Mouse (Mus musculus): Measurements from ENCODE around the gene Kcnk10. TPM values are rescaled to one million over a fixed set of nuclear protein-coding genes. Genes with fewer than 3 reads are reported as not detected.
A peak's percentile ranks its signal among the peaks of the same experiment; 100 is the strongest.

The Kcnk10 gene
- polyA plus RNA-seq, 1 experiment = 6.3 TPM

DNA sequence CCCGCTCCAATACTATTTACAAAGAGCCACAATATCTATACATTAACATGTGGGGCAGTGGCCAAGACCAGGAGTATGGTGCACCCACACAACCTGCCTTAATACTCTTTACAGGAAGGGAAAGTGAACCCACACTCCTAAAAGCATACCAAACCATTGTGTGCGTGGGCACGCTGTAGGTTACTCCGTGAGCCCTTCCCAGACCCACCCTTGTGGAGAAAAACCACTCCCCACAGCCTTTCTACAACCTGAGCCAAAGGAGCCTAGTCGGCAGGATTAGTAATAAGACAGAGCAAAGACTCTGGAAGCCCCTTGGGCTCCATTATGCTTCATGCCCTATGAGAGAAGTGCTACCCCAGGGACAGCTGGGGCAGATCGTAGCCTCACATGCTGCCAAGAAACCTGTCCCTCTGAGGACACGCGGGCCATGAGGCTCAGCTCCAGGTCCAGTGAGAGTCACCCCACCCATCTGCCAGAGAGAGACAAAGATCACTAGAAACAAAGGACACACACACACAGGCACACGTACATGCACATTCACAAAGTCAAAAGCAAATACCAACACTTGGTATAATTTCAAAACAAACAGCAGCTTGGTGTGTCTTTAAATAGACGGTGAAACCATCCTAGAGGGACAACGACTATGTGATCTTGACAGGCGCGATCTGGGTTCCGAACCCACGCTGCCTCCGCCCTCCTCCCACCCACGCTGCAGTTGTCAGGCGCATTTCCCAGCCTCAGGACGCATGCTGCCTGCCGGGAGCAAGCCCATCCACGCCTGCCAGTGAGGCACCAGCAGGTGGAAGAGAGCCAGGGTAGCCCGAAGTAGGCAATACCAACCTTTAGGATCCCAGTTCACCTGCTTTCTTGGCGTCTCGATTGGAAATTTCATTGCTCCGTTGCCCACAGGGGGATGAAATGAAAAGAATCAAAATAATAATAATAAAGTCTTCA, 4.5 kb downstream of the Kcnk10 start:
- peak; percentile 65 to 87 for DNase-seq (ENCODE audit: extremely low spot score in 1 of 2, low spot score in 1 of 2)

GRCm38 (mm10) chr12:98571896-98572680, 6.0 kb downstream of the Kcnk10 start:
- DNase-seq (ENCODE audit: extremely low spot score in 1 of 2, low spot score in 1 of 2) = no peak

DNA sequence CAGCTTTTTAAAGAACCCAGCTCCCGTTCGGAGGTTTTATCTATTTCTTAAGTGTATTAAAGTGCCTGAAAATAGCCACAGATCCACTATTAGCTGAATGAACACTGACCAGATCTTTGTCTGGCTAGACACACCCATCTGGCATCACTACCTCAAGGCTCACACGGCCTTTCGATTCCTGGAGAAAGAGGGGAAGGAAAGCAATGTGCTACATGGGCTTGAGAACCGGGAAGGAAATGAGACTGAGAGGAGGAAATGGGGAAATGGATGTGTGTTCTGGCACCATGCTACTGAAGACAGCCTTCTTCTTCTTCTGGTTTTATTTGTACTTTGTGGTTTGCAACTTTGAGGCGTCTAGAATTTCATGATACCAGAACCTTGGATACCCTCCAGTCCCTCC, 8.7 kb downstream of the Kcnk10 start:
- no peak for DNase-seq (ENCODE audit: extremely low spot score in 1 of 2, low spot score in 1 of 2)

GRCm38 (mm10) chr12:98567877-98568276, 10.2 kb downstream of the Kcnk10 start:
- DNase-seq (ENCODE audit: extremely low spot score in 1 of 2, low spot score in 1 of 2) = no peak

GRCm38 (mm10) chr12:98564383-98564782, 13.7 kb downstream of the Kcnk10 start:
- DNase-seq (ENCODE audit: extremely low spot score in 1 of 2, low spot score in 1 of 2) = no peak

DNA sequence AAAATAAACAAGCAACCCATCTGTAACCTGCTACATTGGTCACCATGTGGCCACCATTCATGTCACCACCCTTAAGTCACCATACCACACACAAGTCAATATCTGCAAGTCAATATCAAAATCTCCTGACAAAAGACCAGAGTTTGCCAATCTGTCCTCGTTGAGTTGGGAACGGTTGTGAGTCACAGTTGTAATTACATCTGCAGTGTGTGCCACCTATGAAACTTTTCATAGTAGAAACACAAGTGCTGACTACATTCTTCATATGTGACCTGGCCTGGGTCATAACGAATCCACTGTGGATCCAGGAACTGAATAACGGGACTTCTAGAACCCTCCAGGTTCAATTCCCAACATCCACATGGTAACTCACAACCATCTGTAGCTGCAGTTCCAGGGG, 14.8 kb downstream of the Kcnk10 start:
- DNase-seq (ENCODE audit: extremely low spot score in 1 of 2, low spot score in 1 of 2) = no peak

- DNase-seq (ENCODE audit: extremely low spot score in 1 of 2, low spot score in 1 of 2) = no peak
Observed at GRCm38 (mm10) chr12:98562341-98562977, 15.7 kb downstream of the Kcnk10 start.

DNA sequence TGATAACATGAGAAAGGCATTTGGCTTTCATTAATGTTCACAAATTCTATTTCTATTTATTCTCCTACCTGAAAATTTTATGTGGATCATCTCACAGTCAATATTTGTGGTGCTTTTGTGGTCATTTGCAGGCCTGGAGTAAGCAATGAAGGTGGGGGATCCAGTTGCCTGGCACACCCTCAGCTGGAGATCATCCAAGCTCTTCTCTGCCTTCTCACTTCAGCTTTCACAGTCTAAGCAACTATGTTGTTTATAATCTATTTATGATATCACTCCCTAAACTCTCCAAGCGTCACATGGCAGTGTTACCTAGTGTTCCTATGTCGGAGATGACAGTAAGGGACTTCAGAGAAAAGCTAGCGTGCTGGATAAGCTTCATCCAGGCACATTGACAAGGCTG, 18.1 kb downstream of the Kcnk10 start:
- DNase-seq (ENCODE audit: extremely low spot score in 1 of 2, low spot score in 1 of 2) = no peak

- DNase-seq (ENCODE audit: extremely low spot score in 1 of 2, low spot score in 1 of 2) = no peak
Observed at GRCm38 (mm10) chr12:98557013-98557677, 21.0 kb downstream of the Kcnk10 start.

- DNase-seq (ENCODE audit: extremely low spot score in 1 of 2, low spot score in 1 of 2) = no peak
Observed at GRCm38 (mm10) chr12:98549981-98550380, 28.1 kb downstream of the Kcnk10 start.

DNA sequence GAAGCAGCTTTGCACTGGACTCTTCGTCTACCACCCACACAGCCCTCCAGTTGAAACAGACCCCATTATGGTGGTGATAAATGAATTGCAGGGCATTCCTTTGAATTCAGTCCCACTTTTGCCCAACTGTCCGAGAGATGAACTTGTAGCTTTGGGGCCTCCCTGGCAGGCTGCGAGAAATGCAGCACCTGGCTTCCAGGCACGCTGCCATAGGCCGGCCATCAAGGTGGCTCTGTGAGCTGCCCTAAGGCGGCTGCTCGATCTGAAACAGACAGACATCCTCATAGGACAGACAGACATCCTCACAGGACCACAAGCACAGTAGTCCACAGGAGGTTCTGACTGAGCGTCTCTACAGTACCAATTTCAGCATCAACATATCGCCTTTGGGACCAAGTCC, 30.0 kb downstream of the Kcnk10 start:
- no peak for DNase-seq (ENCODE audit: extremely low spot score in 1 of 2, low spot score in 1 of 2)

DNA sequence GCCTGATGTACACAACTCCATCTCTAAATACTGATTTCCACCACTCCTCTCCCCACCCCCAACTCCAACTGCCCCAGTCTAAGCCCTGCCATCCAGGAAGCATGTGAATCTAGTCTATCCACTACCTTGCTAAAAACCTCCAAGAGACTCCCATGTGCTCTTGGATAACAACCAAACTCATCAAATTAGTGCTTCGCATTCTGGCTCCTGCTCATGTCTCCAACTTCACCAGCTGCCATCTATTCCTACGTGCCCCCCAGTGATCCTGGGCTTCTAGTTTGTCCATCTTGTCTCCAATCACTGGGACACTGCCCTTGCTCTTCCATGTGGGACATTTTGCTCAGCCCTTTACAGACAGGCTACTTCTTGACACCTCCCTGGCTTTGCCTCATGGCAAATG, 32.2 kb downstream of the Kcnk10 start:
- DNase-seq (ENCODE audit: extremely low spot score in 1 of 2, low spot score in 1 of 2) = no peak

DNA sequence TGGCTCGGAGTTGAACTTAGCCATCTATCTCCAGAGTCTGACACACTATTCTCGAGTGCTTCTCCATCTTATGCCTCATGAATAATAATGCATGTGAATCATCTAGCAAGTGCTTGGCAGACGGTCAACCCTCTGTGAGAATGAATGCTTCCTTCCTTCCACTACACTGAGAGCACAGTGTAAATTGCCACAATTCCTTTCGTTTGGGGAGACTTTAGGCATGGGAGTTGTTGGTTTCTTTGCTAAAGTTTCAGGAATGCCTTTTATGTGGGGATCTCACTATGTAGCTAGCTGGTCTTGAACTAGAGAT, 32.9 kb downstream of the Kcnk10 start:
- DNase-seq (ENCODE audit: extremely low spot score in 1 of 2, low spot score in 1 of 2) = peak; percentile 65 to 87

- DNase-seq (ENCODE audit: extremely low spot score in 1 of 2, low spot score in 1 of 2) = peak in 1 of 2 experiments; percentile 11
Observed at GRCm38 (mm10) chr12:98544545-98545250, 33.4 kb downstream of the Kcnk10 start.

GRCm38 (mm10) chr12:98536760-98537159, 41.4 kb downstream of the Kcnk10 start:
- DNase-seq (ENCODE audit: extremely low spot score in 1 of 2, low spot score in 1 of 2) = no peak

DNA sequence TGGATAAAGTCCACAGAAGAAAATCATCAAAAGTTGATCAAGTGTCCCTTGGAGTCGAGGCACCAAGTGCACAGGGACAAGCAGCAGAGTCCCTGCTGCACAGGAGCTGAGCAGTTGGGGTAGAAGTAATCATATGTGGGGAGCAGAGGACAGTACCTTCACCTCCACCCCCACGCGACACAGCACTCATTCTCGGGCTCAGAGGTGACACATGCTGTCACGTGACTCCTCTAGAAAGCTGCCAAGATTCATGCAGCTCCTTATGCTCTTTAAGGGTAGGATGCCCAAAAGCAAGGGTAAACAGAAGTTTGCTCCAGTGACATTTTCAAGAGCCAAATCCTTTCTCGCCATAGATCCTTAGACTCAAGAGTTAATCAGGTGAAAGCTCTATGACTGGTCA, 42.1 kb downstream of the Kcnk10 start:
- no peak for DNase-seq (ENCODE audit: extremely low spot score in 1 of 2, low spot score in 1 of 2)

- peak; percentile 60 to 77 for DNase-seq (ENCODE audit: extremely low spot score in 1 of 2, low spot score in 1 of 2)
Observed at GRCm38 (mm10) chr12:98535494-98535901, 42.6 kb downstream of the Kcnk10 start.

- DNase-seq (ENCODE audit: extremely low spot score in 1 of 2, low spot score in 1 of 2) = no peak
Observed at GRCm38 (mm10) chr12:98528635-98529034, 49.5 kb downstream of the Kcnk10 start.

DNA sequence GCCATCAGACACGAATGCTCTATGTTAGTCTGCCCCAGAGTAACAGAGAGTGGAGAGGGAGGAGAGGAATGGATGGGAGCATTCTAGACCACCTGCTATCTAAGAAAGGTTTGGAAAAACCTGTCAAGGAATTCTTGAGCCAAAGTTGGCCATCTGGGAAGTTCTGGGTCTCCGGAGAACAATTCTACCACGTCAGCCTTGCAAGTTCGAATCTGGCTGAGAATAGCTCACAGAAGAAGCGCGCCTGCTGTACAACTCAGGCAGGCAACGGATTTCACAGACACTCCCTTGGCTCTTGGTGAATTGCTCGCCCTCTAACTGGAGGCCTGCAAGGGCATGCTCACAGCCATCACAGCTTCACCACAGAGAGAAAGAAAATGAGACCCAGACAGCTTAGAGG, 52.7 kb downstream of the Kcnk10 start:
- no peak for DNase-seq (ENCODE audit: extremely low spot score in 1 of 2, low spot score in 1 of 2)
